Mouse (Mus musculus) cortical plate, adult 2 months (tissue): ENCODE measurements around the gene Vav2.

Source experiments
- CTCF ChIP-seq: fragments of 200-500 bp; IDR thresholded peaks from 2 replicates; pipeline ENCODE4 v1.5.1; 2011; ENCODE audit warnings: mild to moderate bottlenecking, control low read depth, low read length; ENCODE audit not compliant: insufficient read depth; ENCODE audit errors: extremely low read depth
- POLR2A ChIP-seq: fragments of 200-500 bp; IDR thresholded peaks from 2 replicates; pipeline ENCODE4 v1.6.1; 2011; ENCODE audit warnings: mild to moderate bottlenecking, low read length, control low read depth; ENCODE audit not compliant: insufficient read depth; ENCODE audit errors: extremely low read depth

DNA sequence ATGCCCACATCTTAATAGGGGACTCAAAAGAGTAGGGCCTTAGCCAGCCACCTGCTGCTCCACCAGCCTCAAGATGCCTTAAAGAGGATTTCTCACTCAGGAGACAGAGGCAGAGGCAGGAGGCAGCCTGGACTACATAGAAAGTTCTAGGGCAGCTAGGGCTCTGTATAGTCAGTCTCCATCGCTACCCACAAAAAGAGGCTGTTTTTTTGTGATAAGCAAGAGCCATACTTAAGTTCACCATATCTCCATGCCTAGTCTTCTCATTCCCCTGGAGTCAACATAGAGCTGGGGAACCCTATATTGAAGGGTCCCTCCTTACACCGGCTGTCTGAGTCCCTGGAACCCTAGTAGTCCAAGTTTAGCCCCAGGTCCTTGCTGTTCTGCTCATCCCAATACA lies 43.7 kb upstream of the Vav2 start:
- TF ChIP-seq CTCF (no peak), POLR2A (no peak)
